Mouse (Mus musculus) heart, adult 18-20 months (tissue): ENCODE results near the gene Litaf. TPM values are rescaled to one million over a fixed set of nuclear protein-coding genes. Genes with fewer than 3 reads are reported as not detected.

Source experiments
- DNase-seq, 2 experiments: peaks; one replicate each; pipeline ENCODE4 v3.0.0; 2021 to 2022; ENCODE audit warnings: mixed read lengths in 1 of 2
- total RNA-seq, 2 experiments: library from RNA; stranded (reverse); gene quantifications; 2 replicates each; pipeline ENCODE4 v1.2.3; 2021

The Litaf gene
- total RNA-seq, 2 experiments from 2014 or later = 17.1 to 20.8 TPM

DNA sequence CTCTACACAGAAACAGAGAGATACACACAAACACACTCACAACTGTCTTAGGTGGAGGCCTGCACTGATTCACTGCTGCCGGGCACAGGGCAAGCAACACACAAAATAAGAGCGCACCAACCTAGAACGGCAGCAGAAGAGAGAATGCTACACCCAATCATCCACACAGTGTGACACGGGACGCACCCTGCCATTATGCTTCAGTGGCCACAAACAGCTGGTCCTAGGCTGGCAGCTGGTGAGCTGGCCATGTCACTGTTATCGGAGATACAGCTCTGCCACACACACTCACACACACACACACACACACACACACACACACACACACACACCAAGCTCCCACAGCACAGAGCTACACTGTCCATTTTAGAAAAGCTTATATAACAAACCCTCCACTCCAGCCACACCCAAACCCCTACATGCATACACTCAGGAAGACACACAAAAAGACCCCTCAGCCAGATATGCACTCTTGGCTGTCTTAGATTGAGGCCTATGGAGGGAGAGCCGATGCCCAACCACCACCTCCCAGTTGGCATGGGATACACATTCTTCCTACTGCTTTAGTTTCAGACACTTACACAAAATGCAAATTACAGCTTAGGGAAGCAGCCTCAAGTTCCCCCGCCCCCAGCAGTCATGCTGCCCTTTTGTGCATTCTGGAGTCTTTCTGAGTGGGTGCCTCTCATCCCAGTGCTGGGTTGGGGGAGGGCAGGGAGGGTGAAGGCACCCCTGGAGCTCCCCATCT, 108.8 kb downstream of the Litaf start:
- DNase-seq = no peak

DNA sequence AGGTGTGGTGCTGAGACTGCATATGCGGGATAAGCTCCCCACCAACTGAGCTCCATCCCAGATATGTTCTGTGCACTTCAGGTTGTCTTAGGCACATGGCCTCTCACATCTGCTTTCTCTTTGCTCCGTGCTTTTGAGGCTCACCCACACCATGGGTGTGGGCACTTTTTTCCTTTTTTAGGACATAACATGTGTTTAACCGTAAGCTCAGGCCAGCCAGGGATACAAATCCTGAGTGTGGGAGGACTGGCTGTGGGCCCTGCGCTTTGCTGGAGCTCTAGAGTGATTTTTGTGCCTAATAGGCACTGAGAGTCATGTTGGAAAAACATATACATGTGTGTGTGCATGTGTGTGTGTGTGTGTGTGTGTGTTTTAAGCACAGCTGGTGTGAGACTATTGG, 110.9 kb downstream of the Litaf start:
- no peak for DNase-seq

DNA sequence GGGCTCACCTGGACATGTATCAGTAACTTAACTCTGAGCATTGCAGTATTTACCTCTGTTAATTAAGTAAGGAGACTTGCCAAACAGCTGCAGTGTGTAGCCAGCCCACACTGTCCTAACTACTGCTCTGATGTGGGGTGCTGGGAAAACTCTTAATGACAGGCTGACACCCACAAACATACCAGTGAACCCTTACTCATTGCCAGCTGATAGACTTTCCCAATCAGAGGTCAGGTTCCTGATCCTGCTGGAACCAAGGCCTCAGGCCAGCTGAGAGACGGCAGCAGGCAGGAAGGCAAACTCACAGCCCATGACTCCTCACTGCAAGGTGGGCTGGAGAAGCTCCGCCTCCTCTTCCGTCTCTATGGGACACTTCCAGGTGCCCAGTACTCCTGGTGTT, 113.1 kb downstream of the Litaf start:
- DNase-seq = no peak

DNA sequence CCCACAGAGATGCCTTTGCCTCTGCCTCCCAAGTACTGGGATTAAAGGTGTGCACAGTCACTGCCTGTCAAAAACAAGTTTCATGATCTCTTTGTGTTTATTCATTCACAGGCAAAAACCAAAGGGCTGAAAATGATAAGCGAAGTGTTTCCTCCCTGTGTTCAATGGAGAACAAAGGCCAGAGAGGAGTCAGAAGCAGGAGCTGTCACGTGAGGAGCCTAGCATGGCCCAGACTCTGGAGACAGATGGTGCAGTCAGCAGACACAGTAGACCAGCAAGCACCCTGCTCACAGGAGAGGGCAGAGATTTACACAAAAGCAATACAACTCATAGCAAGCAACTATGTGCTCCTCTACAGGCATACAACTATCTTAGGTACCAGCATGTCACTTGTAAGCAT, 113.9 kb downstream of the Litaf start:
- no peak for DNase-seq

DNA sequence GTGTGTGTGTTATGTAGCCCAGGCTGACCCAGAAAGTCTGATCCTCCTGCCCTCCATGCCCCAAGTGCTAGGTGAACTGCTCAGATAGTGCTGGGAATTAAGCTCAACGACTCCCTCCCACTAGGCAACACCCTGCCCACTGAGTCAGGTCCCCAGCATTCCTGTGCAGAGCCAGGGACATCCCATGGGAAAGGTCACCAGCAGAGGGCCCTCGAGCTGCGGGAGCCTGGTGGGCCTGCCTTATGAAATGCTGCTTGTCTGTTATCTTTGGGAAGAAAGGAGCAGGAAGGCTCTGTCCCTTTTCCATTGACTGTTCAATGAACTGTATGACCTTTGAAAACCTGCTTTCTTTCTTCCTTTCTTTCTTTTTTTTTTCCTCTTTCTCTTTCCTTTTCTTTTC, 114.4 kb downstream of the Litaf start:
- DNase-seq = peak; percentile 60 to 75

DNA sequence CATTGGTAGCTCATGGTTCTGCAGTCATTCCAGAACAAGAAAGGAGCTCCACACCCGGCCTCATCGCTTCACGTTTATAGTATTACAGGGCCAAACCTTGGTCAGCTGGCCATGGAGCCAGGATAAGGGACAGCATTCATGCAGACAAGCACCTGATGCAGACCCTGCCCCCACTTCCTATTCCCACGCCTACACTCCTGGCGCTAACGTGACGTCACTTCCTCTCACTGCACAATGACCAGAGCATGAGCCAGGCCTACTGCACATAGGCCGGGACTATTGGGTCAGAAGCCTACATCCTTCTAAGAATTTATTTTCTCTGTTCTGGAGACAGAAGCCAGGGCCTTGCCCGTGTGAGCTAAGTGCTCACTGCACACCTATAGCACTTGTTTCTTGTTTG, 115.4 kb downstream of the Litaf start:
- peak in 1 of 2 experiments; percentile 46 for DNase-seq

DNA sequence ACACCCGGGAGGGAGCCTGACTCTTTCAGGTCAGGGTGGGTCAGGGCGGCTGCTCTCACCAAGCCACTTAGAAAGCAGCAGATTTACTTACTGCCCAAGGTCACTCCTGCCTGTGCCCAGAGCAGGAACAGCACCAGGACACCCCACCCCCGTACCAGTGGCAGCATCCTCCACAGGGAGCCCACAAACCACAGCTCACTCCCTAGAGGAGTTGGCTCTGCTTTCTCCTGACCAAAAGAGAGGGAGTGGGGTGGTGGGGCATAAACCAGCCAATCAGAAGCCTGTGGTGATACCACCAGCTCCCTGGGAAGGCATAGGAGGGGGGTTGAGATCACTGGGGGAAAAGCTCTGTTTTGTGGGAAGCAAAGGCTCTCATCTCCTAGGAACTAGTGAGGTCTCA, 118.2 kb downstream of the Litaf start:
- no peak for DNase-seq

DNA sequence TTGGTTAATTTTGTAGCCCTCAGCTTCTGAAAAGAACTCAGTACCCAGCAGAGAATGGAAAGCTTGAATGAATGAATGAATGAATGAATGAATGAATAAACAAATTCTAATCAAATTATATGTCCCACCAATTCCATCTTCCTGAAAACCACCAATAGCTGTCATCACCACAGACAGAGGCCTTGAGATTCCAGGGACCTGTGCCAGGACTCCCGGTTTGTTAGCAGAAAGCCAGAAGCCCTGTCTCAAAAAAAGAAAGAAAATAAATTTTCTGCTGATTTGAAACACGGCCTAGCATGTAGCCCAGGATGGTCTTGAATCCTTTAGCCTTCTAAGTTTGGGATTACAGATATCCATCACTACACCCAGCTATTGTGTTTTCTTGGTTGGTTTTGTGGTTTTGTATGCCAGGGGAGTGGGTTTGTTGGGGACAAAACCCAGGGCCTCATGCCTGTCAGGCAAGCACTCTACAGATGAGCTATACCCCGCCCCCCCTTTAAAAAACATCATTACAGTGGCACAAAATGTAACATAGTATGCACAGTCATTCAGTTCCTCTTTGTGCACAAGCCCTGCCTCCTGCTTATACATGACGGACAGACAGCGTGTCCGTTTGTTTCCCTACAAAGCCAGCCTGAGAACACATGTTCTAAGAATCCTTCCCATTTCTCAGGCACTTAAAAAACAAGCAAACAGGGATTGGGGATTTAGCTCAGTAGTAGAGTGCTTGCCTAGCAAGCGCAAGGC, 120.4 kb downstream of the Litaf start:
- no peak for DNase-seq

DNA sequence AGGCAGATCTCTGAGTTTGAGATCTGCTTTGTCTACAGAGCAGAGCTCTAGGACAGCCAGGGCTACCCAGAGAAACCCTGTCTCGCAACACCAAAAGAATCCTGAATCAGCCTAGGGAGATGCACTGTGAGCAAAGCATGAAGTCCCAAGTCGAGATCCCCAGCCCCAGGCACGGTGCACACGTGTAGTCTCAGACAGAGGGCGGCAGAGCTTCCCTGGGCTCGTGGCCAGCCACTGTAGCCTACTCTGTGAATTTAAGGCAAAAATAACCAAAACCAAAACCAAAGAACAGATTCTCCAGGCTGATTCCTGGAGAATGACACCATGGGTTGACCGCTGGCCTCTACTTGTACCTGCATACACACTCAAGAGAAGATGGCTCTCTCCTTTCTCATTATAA, 121.4 kb downstream of the Litaf start:
- DNase-seq = no peak

DNA sequence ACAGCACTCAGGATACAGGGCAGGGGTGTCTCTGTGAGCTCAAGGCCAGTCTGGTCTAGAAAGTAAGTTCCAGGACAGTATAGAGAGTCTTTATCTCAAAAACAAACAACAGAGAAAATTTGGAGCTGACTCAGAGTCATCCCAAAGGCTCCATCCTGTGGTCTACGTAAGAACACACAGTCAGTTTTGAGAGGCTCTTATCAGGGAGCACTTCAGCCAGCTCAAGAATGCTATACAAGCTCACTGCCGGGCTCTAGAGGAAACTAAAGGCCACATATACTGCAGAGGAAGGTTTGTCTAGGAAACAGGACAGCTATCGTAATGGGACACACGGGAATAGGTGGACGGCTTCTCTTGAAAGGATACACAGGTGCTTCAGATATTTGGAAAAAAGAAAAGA, 122.7 kb downstream of the Litaf start:
- DNase-seq = no peak

DNA sequence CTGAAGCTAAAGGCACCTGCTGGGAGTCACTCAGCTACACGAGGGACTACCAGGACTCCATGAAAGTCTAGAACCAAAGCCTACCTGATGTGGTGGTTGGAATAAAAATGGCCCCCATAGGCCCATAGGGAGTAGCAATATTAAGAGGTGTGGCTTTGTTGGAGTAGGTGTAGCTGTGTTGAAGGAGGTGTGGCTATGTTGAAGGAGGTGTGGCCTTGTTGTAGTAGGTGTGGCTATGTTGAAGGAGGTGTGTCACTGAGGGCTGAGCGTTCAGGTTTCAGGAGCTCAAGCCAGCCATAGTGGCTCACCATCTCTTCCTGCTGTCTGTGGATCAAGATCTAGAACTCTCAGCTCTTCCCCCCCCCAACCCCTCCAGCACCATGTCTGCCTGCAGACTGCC, 125.3 kb downstream of the Litaf start:
- DNase-seq = no peak

DNA sequence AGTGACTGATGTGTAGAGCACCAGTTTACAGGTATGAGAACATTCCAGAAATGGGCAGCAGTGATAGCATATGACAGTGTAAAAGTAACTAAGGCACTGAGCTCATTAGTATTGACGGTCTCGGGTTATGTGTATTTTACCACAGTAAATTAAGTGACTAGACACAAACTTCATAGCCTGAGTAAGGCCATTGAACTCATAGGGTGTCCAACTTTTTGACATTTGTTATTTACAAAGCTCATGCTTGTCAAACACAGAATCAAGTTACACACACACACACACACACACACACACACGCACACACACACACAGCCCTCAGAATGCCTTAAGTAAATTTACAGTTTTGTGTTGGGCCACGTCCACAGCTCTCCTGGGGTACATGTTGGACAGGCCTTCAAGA, 126.0 kb downstream of the Litaf start:
- DNase-seq = no peak

DNA sequence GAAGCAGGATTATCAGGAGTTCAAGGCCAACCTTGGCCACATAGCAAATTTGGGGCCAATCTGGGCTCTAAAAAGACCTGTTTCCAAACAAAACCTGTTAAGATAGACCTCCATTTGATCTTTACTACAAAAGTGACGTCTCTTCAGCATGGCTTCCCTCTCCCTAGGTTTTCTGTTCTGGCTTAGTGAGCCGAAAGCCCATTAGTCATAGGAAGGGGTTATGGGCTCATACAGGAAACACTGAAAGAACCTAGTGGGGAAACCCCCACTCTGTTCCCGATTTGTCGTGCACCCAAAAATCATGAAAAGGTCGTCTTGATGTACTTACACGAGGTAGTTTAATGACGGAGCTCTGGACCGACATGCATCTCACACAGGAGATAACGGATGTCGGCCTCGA, 128.5 kb downstream of the Litaf start:
- DNase-seq = no peak

DNA sequence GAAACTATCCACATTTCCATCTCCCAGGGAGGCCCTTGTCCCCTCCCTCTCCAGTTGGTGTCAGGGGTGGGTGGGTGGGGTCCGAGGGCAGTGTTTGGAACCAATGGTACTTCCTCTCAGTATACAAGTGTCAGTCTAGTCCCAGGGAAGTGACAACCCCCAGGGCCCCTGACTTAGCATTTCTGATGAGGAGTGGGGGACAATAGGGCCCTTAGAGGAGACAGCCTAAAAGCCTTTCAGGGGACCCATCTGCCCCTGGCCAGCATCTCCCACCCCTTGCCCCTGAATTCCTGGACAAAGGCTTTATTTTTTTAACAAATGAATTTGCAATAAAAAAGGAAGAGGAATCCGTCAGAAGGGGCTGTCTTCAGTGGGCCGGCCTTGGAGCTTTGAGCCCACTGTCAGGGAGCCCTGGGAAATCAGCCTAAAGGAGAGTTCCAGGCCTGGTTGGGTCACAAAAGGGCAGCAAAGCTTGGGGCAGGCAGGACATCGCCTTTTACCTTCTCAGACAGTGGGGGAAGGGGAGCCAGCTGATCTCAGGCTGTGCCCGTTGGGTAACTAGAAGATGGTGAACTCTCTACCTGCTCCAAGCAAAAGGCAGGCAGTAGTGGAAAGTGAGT, 129.1 kb downstream of the Litaf start:
- DNase-seq = no peak

DNA sequence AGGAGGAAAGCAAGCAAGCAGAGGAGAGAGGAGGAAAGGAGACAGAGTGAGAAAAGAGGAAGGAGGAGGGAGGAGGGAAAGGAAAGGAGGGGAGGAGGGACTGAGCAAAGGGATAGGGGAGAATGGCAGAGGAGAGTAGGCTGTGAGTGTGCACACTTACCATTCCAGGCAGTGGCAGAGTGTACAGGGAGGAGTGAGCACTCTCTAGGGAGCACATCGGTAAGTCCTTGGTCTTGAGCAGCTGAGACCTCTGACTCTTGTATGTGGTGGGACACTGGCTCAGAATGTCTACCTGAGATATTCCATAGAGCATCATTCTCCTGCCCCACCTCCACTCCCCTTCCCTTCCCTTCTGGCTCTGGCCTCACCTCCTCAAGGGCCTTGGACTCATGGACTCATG, 131.9 kb downstream of the Litaf start:
- DNase-seq = no peak

DNA sequence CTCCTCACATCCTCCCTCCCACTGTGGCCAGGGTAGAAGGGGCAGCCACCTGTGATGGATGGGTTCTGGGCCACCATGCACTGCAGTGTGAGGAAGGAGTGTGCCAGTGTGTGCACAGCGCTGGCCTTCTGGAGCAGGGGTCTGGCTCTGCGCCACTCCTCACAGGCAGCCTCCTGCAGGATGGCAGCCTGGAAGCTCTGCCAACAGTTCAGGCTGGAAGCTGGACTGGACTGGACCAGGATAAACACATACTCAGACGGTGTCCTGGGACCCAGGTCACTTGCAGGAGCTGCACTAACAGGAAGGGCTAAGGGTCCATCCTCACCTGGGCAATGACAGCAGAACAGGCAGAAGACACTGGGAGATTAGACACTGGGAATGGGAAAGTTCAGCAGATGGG, 132.6 kb downstream of the Litaf start:
- no peak for DNase-seq

DNA sequence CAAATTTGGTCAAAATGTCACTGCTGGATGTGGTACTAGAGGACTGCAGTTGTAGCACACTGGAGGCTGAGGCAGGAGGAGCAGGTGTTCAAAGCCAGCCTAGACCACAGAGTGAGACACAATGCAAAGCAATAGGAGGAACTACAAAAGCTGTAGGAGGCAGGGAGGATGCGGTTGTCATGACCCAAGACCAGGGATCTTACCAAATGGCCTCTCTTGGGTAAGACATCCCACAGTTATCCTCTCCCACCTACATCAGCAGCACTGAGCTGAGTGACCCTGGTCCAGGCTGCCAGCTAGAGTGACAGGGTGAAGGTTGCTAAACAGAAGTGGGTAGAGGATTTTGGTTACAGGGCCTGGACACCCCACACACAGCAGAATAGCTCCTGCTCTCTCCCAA, 138.9 kb downstream of the Litaf start:
- no peak for DNase-seq

DNA sequence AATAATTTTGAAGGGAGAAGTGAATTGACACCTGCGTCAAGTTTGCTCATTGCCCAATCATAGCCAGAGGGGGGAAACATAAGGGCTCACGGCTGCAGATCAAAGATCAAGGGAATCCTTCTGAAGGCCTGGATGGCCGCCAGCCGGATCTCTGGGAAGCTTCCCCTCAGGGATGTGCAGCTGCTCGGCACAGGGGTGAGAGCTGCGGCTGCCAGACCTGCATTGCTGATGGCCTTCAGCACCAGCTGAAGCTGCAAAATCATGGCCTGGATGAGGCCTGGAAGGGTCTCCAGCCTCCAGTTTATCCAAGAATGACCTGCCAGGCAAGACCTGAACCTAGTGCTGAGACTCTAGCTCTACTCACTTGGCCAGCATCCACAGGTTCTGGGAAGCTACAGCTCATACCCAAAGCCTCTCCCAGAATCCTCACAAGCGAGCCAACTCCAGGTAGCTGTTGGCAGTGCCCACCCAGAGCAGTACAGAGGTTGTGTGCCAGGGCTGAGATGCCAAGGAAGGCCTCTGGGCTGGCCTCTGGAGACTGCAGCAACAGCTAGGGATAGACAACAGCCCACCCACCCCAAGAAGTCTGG, 140.3 kb downstream of the Litaf start:
- no peak for DNase-seq

DNA sequence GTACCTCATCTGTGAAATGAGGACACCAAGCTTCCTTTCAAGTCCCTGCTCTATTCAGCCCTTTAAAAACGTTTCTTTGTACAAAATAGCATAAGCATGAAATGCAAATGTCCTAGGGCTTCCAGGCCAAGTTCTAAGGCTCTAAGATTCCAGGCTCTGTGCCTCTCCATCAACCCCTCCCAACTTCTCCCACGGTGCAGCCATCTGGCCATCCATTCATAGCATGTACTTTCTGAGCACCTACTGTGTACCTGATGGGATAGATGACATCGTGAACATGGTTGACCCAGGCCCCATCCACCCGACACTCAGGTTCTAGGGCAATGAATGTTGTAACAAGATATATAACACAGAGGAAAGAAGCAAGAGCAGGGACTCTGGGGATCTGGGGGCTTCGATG, 142.4 kb downstream of the Litaf start:
- DNase-seq = no peak

DNA sequence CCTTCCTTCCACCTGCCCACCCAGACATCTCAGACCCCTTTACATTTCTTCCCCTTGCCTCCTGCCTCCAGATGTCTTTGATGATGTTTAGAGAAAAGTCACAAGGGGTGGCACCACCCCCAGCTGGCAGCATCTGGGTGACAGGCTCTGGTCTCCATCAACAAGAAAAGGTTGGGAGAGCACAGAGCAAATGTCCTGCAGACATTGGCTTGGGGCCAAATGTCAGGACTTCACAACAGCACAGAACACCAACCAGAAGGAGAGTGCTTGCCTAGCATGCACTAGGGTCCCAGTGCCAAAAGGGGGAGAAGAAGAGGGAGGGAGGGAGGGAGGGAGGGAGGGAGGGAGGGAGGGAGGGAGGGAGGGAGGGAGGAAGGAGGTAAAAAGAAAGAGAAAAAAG, 146.1 kb downstream of the Litaf start:
- peak in 1 of 2 experiments; percentile 7 for DNase-seq

DNA sequence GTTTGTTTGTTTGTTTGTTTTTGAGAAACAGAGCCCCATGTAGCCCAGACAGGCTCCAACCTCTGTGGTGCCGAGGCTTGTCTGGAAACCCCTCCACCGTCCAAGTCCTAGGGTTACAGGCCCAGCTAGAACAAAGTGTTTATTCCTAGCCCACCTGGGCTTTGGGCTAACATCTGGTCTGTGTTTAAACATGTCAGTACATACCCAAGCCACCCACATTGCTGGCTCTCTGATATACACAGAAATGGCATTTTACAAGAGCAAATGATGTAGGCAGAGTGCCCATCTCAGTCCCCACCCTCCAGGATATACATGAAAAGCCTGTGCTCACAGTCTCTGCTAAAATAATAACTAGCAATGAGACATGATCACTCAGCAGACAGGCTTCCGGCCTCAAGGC, 149.7 kb downstream of the Litaf start:
- DNase-seq = no peak

DNA sequence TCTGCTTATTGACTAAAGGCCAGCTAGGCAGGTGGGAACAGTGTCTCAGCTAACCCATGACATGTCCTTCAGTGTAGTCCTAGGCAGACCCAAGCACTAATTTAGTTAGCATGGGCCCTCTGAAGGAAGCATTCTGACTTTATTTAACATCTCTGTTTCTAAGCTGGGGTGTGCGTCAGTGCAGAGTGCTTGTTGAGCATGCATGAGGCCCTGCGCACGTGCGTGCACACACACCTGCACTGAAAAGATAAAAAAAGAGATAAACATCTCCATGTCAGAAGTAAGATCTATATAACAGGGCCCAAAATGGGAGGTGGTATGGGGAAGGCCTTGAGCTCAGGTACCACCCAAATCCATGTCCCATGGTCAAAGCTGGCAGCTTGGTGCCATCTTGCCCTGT, 150.9 kb downstream of the Litaf start:
- DNase-seq = no peak

DNA sequence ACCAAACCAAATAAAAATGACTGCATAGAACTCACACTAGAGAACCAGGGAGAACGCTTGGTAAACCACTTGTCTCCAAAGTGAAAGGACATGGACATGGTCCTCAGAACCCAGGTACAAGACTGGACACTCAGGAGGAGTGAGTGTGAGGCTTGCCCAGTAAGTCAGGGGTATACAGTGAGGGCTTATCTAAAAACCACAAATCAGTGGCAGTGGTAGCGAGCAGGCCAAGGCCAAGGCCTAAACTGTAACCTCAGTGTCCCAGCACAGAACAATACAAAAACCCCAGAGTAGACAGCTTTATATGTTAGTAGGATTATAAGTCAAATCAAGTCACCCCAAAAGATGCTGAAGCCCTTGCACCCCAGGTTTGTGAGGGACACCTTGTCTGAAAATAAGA, 154.9 kb downstream of the Litaf start:
- no peak for DNase-seq
